Mouse (Mus musculus): Measurements from ENCODE around the gene H2-Q10.
A peak's percentile ranks its signal among the peaks of the same experiment; 100 is the strongest.
"Not testable (repeated sequence)": the region's sequence is repeated elsewhere in the genome, so short reads cannot be mapped to it uniquely, and the experiment has no call there.

The H2-Q10 gene

DNA sequence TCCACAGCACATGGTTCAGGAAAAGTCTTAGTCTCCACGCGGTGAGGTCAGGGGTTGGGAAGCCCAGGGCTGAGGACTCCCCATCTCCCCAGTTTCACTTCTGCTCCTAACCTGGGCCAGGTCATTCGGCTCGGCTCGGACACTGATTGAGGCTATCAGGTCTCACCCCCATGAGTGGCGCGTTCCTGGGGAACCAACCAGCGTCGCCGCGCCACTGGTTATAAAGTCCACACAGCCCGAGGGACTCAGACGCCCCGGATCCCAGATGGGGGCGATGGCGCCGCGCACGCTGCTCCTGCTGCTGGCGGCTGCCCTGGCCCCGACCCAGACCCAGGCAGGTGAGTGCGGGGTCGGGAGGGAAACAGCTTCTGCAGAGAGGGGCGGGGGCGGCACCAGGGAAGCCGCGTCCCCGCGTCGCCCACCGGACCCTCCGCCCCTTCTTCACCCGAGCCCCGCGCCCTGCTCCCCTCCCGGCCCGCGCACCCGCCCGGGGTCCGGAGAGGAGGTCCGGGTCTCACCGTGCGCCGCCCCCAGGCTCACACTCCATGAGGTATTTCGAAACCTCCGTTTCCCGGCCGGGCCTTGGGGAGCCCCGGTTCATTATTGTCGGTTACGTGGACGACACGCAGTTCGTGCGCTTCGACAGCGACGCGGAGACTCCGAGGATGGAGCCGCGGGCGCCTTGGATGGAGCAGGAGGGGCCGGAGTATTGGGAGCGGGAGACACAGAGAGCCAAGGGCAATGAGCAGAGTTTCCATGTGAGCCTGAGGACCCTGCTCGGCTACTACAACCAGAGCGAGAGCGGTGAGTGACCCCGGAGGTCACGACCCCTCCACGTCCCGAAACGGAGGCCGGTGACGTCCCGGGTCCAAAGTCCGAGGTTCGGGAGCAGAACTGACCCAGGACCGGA, at the start of gene H2-Q10:
TSS of gene H2-Q10 (plus strand) at position 248 of the 910 bp plus-strand sequence.
- DNase-seq (ENCODE audit: low spot score), result no peak

DNA sequence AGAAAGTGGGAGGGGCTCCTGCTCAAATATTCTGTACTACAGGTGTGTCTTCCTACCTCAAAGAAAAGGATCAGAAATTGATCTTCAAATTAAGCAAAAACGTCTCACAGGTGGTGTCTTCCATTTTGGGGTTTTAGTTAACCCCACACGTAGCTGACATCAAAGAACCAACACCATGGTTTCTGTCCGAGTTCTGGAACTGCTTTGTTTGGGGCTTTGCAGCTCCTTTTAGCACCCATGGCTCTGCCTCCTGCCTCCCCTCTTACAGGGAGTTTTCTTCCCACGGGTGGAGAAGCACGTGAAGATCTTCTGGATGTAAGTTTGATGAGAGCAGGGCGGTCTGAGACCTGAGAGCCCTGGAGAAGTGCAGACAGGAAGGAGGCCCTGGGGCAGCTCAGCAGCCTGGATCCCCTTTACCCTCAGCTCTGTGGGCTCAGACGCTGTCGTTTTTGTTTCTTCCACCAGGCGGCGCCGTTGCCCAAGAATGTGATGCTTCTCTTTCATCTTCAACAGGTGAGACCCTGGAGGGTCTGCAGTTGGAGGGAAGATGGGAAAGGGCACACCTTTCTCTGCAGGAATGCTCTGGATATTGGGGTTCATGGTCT, 49.6 kb upstream of the H2-Q10 start:
- not testable (repeated sequence) for DNase-seq (ENCODE audit: low spot score)

DNA sequence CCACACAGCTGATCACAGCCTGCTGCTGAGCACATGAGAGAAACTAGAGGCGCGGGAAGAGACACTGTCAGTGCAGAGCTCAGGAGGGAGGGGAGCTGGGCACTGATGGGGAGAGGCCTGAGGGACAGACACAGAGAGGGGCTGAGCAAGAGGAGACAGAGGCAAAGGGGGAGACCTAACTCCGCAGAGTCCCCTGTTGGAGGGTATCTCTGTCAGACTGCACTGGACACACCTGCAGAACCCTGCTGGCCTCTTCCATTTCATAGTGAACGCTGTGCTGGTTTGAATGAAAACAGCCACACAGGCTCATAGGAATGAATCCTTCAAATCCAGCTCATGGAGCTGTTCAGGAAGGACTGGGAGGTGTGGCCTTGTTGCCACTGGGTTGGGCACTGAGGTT, 48.6 kb upstream of the H2-Q10 start:
- not testable (repeated sequence) for DNase-seq (ENCODE audit: low spot score)

- DNase-seq (ENCODE audit: low spot score), result not testable (repeated sequence)
Observed at GRCm38 (mm10) chr17:35422360-35422759, 47.5 kb upstream of the H2-Q10 start.

DNA sequence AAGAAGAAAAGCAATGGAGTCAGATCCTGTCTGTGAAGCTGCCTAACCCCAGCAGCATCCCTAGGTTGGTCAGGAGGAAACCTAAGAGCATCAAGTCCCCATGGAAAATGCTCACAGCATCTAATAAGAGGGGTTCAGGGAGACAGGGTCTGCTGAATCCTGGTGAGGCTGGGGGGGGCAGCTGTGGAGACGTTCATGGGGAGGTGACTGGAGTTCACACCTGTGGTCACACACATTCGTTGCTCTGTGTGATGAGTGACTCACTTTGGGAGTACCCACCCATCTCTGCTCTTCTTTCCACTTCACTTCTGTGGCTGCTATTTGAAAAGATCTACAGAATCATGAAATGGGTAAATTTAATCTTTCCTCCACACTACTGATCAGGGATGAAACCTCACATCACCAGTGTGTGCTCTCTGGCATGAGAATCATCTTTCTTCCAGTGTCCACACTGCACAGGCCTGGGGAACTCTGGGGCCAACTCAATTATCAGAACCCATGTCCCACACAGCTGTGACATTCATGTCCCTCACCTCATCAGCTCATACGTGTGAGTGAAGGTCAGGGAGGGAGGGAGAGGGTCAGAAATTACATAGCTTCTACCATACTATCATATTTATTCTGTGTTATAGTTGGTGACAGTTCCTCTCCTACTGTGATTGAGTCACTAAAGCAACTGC, 46.6 kb upstream of the H2-Q10 start:
- not testable (repeated sequence) for DNase-seq (ENCODE audit: low spot score)

DNA sequence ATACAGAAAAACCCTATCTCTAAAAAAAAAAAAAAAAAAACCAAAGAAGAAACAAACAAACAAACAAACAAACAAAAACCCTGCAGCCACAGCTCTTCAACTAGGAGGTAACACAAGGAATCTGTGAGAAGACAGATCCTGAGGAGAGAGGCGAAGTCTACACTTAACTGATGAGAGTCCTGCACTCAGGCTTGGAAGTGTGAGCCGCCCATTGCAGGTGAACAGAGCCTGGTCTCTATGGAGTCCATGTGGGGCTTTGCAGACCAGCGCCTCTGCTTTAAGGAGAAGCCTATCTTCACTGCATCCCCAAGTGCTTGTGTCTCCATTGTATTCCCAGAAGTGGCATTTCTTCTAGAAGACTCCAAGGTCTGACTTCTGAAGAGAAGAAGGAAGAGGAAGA, 45.8 kb upstream of the H2-Q10 start:
- DNase-seq (ENCODE audit: low spot score), result not testable (repeated sequence)

DNA sequence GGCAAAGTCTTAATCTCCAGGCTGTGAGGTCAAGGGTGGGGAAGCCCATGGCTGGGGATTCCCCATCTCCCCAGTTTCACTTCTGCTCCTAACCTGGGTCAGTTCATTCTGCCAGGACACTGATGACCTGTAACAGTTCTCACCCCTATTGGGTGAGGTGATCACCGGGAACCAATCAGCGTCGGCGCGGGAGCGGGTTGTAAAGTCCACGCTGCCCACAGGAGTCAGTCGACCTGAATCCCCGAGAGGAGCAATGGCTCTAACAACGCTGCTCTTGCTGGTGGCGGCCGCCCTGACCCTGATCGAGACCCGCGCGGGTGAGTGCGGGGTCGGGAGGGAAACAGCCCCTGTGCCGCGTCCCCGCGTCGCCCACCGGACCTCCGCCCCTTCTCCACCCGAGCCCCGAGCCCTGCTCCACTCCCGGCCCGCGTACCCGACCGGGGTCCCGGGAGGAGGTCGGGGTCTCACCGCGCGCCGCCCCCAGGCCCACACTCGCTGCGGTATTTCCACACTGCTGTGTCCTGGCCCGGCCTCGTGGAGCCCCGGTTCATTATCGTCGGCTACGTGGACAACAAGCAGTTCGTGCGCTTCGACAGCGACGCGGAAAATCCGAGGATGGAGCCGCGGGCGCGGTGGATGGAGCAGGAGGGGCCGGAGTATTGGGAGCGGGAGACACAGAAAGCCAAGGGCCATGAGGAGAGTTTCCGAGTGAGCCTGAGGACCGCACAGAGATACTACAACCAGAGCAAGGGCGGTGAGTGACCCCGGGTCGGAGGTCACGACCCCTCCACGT, 45.1 kb upstream of the H2-Q10 start, which contains the start of gene H2-Q6:
TSS of gene H2-Q6 (plus strand) at position 227 of the 793 bp plus-strand sequence.
- DNase-seq (ENCODE audit: low spot score), result peak; percentile 56

GRCm38 (mm10) chr17:35425474-35425873, 44.4 kb upstream of the H2-Q10 start:
- DNase-seq (ENCODE audit: low spot score), result peak; percentile 18

DNA sequence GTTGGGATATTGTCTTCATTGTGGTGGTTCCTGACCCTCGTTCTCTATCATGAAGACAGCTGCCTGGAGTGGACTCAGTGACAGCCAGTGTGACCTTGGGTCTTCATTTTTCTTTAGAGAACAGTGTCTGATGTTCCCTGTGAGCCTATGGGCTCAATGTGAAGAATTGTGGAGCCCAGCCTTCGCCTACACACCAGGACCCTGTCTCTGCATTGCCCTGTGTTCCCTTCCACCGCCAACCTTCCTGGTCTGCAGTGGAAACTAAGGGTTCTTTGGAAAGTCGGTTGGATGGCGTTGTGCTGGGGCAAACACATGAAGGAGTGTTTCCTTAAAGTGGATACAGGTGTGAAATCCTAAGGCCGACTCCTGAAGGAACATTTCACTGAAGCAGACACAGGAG, 41.0 kb upstream of the H2-Q10 start:
- DNase-seq (ENCODE audit: low spot score), result not testable (repeated sequence)

- DNase-seq (ENCODE audit: low spot score), result not testable (repeated sequence)
Observed at GRCm38 (mm10) chr17:35430671-35431070, 39.2 kb upstream of the H2-Q10 start.

GRCm38 (mm10) chr17:35432167-35432566, 37.7 kb upstream of the H2-Q10 start:
- DNase-seq (ENCODE audit: low spot score), result not testable (repeated sequence)

- not testable (repeated sequence) for DNase-seq (ENCODE audit: low spot score)
Observed at GRCm38 (mm10) chr17:35434836-35435235, 35.1 kb upstream of the H2-Q10 start.

- DNase-seq (ENCODE audit: low spot score), result not testable (repeated sequence)
Observed at GRCm38 (mm10) chr17:35435577-35435976, 34.3 kb upstream of the H2-Q10 start.

DNA sequence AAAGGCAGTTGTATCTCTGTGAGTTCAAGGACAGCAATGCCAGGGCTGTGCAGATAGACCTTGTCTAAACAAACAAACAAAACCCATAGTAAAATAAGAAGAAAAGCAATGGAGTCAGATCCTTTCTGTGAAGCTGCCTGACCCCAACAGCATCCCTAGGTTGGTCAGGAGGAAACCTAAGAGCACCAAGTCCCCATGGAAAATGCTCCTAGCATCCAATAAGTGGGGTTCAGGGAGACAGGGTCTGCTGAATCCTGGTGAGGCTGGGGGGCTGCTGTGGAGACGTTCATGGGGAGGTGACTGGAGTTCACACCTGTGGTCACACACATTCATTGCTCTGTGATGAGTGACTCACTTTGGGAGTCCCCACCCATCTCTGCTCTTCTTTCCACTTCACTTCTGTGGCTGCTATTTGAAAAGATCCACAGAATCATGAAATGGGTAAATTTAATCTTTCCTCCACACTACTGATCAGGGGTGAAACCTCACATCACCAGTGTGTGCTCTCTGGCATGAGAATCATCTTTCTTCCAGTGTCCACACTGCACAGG, 32.4 kb upstream of the H2-Q10 start:
- DNase-seq (ENCODE audit: low spot score), result not testable (repeated sequence)

GRCm38 (mm10) chr17:35438395-35438794, 31.5 kb upstream of the H2-Q10 start:
- not testable (repeated sequence) for DNase-seq (ENCODE audit: low spot score)

DNA sequence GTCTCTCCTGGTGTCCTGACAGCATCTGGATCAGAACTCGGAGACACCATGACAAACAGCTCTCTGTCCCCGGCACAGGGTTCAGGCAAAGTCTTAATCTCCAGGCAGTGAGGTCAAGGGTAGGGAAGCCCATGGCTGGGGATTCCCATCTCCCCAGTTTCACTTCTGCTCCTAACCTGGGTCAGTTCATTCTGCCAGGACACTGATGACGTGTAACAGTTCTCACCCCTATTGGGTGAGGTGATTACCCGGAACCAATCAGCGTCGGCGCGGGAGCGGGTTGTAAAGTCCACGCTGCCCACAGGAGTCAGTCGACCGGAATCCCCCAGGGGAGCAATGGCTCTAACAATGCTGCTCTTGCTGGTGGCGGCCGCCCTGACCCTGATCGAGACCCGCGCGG, 31.0 kb upstream of the H2-Q10 start, which contains the start of gene H2-Q7:
TSS of gene H2-Q7 (plus strand) at position 271 of the 400 bp plus-strand sequence.
- DNase-seq (ENCODE audit: low spot score), result peak; percentile 88

DNA sequence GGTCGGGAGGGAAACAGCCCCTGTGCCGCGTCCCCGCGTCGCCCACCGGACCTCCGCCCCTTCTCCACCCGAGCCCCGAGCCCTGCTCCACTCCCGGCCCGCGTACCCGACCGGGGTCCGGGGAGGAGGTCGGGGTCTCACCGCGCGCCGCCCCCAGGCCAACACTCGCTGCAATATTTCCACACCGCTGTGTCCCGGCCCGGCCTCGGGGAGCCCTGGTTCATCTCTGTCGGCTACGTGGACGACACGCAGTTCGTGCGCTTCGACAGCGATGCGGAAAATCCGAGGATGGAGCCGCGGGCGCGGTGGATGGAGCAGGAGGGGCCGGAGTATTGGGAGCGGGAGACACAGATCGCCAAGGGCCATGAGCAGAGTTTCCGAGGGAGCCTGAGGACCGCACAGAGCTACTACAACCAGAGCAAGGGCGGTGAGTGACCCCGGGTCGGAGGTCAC, 30.6 kb upstream of the H2-Q10 start:
- peak; percentile 16 for DNase-seq (ENCODE audit: low spot score)

- not testable (repeated sequence) for DNase-seq (ENCODE audit: low spot score)
Observed at GRCm38 (mm10) chr17:35439925-35440645, 29.8 kb upstream of the H2-Q10 start.

DNA sequence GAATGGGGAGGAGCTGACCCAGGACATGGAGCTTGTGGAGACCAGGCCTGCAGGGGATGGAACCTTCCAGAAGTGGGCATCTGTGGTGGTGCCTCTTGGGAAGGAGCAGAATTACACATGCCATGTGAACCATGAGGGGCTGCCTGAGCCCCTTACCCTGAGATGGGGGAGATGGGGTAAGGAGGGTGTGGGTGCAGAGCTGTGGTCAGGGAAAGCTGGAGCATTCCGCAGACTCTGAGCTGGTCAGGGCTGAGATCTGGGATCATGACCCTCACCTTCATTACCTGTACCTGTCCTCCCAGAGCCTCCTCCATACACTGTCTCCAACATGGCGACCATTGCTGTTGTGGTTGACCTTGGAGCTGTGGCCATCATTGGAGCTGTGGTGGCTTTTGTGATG, 27.5 kb upstream of the H2-Q10 start:
- not testable (repeated sequence) for DNase-seq (ENCODE audit: low spot score)

- DNase-seq (ENCODE audit: low spot score), result not testable (repeated sequence)
Observed at GRCm38 (mm10) chr17:35444510-35444909, 25.4 kb upstream of the H2-Q10 start.

Measured in urinary bladder, postnatal 14 days (tissue).